Mouse (Mus musculus): ENCODE data around the gene Chd5. TPM values are rescaled to one million over a fixed set of nuclear protein-coding genes. Genes with fewer than 3 reads are reported as not detected.

Gene Chd5
- total RNA-seq, 4 experiments from 2014 or later: 123 to 147 (median 134) TPM

- peak; percentile 82 to 93 for DNase-seq (ENCODE audit: low spot score in 2 of 2)
These were observed 96.4 kb downstream of the Chd5 start for GRCm38 (mm10) chr4:152434836-152435235.

DNA sequence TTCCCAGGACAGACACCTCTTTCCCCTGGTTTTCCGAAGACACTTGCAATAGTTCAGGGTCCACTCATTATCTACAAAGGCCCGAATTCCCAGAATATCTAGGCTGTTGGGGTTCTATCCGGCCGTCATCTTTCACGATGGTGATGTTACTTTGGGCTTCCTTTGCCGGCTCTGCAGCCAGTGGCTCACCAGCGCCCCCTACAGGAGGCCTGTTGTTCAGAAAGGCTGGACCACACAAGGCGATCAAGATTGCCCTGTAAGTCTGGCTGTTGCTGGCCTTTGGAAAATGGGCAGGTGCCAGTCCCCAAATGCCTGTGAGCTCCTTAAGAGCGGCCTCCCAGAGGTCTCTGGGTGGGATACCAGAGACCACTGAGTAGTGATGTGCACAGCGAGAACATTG, 96.8 kb downstream of the Chd5 start:
- DNase-seq (ENCODE audit: low spot score in 2 of 2): peak in 1 of 2 experiments; percentile 77

Other genes with a start within 250 kb of the Chd5 start
- gene Tnfrsf25, start 222.7 kb upstream of the Chd5 start, total RNA-seq (2022): 10 to 100 TPM; 19.8 to 71.6 (median 34.1) TPM
- gene Espn, start 186.3 kb upstream of the Chd5 start, total RNA-seq (2022): 1 to 10 TPM; 2.9 to 3.0 (median 3.0) TPM
- not detected for gene Hes2, start 179.8 kb upstream of the Chd5 start, total RNA-seq (2022)
- gene Acot7, start 160.5 kb upstream of the Chd5 start, total RNA-seq (2022): 100 to 1,000 TPM; 297 to 327 (median 321) TPM
- 1 to 10 TPM; 5.9 to 7.2 (median 6.6) TPM for gene Gpr153, start 64.4 kb upstream of the Chd5 start, total RNA-seq (2022)
- not detected for gene Hes3, start 47.0 kb upstream of the Chd5 start, total RNA-seq (2022)
- 10 to 100 TPM; 38.0 to 52.1 (median 47.0) TPM for gene Icmt, start 41.4 kb upstream of the Chd5 start, total RNA-seq (2022)
- 10 to 100 TPM; 11.3 to 16.5 (median 13.8) TPM for gene Rnf207, start 19.7 kb upstream of the Chd5 start, total RNA-seq (2022)
- gene Rpl22, start 12.9 kb upstream of the Chd5 start, total RNA-seq (2022): 100 to 1,000 TPM; 161 to 249 (median 201) TPM
- gene Nphp4, start 138.1 kb downstream of the Chd5 start, total RNA-seq (2022): 10 to 100 TPM; 27.9 to 32.3 (median 29.3) TPM
- gene Kcnab2, start 139.2 kb downstream of the Chd5 start, total RNA-seq (2022): 100 to 1,000 TPM; 669 to 725 (median 678) TPM

Measured in layer of hippocampus, adult 8-10 months (tissue).